Mouse (Mus musculus) layer of hippocampus, postnatal 14 days (tissue): ENCODE measurements at regions not wholly inside any gene's neighbourhood (a gene's known extent, or its start where the extent isn't known, plus 50 kb on each side); places are given as distances from the start of the nearest gene placed in this dataset.
"Not testable (repeated sequence)": the region's sequence is repeated elsewhere in the genome, so short reads cannot be mapped to it uniquely, and the experiment has no call there.

ENCODE experiments used
- DNase-seq, 2 experiments: peaks; one replicate each; pipeline ENCODE4 v3.0.0; 2021 to 2022; ENCODE audit warnings: low spot score in 2 of 2, mixed read lengths in 1 of 2

DNA sequence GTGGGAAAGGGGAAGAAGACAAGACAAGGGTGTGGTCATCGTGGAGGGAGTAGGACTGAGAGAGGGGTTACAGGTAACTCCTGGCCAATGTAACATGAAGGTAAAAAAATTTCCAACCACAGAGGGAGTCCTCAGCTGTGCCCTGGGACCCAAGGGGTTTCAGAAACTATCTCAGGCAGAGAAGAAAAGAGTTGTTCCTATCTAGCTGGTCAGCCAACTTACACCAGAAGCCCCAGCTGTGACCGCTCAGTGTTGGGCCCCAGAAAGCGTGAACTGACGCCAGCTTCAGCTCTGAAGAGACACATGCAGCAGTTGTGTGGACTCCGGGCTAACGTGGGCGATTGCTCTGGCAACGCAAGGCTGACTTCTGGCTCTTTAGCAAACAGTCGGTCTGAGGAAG lies 52.2 kb downstream of the Rhob start:
- DNase-seq, result no peak

DNA sequence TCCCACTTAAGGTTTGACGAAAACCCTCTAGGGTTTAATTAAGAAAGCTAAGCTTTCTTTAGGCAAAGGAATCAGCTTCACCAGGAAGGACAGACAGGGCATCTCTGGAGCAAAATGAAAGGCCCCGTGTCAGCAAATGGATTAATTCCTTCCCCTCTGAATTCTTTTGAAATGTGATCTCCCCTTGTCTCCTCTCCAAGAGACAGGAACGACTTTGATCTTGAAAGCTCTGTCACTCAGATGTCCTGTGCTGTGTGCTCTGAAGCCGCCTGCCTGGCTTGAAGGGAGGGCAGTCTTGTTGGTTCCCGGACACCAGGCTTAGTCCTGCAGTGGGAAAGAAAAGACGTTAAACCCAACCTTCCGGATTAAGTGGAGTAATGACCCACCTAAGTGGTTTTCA lies 52.8 kb downstream of the Rhob start:
- DNase-seq, result no peak

DNA sequence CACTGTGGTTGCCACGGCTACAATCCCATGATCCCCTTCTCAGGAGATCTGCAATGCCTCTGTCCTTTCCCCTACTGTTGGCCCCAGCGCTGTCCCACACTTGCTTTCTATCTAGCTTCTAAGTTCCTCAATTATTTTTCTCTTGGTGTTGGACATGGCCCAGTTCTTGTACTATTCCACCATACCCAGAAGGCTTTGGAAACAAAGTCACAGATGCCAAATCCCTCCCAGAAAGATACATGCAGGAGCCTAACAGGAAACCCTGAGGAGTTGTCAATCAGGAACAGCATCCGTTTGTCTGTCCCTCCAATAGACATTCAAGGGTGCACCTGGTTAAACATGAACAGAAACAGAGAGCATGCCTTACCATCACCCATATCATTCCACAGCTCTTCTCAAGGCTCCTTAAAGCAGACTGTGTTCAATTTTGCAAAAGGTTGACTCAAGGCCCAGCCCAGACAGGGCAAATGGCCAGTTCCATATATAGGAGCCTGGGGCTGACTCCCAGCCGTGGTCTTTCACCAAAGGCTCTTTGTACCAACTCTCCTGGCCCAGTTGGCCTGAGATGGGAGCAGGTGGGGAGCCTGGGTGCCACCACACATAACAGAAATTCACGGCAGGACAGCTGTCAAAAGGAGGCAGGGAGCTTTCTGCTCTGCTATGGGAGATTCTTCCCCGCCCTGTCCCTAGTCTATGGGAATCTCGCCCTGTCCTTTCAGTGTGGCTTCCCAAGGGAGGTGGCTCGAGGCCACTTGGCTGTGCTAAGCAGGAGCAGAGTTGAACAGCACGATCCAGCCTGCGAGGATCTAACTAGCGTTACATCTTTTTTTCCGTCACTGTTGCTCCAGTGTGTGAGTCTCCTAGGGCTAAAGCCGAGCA lies 54.6 kb downstream of the Rhob start:
- DNase-seq, result no peak

DNA sequence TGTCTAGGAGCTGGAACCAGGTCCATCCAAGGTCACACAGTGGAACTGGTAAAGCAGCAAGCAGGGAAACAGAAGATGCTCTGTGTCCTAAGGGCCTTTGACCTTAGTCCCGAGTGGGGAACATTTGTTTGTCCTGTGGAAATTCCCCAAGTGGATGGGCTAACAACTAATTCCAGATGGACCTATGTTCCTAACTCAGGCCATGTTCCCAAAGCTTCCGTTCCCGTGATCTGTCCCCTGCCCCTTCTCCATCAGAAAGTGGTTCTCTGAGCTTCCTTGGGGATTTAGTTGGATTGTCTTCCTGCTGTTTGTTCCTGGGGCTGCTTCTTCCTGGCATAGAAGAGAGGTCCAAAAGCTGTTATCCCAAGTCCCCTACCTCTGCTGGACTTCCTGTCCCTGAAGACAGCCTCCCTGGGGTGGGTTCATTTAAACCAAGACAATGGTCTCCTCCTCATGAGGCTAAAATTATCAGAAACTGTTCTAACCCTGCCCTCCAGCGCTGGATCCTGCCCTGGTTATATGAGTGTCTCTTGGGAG lies 55.8 kb downstream of the Rhob start:
- DNase-seq, result no peak

DNA sequence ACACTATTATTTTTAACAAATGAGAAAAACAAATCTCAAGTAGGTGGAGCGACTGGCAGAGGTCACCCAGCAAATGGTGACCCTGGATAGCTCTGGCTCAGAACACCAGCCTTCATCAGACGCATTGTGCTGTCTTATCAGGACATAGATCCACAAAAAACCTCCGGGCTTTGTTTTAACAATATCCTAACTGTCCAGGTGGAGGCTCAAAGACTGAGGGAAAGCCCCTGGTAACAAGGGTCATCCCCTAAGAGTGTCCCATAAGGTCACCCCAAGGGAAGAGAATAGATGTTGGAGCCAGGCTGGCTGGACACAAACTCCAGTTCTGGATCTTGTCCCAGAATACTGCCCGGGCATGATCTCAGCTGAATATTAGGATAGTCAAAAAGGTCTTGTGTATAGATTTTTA lies 56.6 kb downstream of the Rhob start:
- DNase-seq, result no peak

DNA sequence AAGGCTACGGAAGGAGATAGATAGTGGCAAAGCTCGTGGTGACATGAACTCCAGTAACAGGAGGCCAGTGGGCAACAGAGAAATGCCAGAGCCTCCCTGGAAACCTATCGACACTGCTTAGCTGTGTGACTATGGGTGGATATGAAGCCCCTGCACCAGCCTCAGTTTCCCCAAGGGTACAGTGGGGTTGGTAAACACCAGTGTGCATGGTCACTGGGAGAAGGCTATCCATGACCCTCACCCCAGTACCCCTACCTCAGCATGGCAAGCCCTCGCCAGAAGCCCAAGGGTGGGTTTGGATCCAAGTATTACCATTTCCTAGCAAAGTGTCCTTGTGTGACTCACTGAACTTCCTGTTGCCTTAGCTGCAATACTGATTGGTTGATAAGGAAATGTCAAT lies 58.5 kb downstream of the Rhob start:
- DNase-seq, result no peak

DNA sequence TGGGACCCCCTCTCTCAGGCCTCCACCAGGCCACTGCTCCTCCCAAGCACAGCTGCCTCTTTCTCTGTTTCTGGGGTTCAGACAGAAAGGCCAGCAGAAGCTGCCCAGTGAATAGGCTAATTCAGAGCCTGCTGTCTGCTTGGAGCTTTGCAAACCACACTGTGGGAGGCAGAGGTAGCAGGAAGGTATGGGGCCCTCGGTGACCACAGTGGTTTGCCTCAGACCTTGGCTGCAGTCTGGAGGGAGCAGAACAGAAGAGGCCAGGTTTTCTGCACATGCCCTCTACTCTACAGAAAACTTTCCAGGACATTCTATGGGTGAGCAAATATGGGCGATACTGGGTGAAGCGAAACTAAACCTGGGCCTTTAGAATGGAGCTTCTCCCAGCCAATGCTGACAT lies 59.4 kb downstream of the Rhob start:
- no peak for DNase-seq

DNA sequence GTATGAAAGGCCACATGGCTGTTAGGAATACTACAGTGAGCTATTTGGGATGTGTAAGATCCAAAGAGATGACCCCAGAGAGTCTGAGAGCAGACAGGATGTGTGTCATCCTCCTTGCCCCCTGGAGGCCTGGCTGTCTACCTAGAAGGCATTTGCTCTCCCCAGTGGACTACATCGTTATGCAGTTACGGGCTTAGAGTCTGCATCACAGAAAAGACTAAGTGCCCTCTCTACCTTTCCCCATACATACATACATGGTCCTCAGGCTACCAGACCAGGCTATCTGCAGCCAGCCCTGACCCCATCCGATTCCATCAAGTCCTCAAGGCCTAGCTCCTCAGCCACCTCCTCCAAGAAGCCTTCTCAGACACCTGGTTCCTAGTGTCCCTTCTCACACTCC lies 59.9 kb downstream of the Rhob start:
- DNase-seq, result no peak

DNA sequence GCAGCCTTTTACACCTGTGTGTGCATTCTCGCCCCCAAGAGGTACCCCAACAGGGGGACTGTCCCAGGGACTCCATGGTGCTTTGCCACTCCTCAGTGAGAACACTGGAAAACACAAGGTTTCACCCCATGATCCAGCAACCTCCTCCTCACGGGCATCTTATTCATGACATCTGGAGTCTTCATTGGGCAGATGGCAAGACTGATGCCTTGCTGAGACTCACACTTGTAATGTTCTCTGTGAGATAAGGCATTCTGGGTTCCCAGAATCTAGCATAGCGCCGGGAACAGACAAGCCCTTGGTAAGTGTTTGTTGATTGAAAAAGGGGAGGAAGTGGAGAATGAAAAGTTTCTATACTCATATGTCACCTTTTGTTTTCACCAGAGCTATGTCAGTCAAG lies 60.3 kb downstream of the Rhob start:
- no peak for DNase-seq

DNA sequence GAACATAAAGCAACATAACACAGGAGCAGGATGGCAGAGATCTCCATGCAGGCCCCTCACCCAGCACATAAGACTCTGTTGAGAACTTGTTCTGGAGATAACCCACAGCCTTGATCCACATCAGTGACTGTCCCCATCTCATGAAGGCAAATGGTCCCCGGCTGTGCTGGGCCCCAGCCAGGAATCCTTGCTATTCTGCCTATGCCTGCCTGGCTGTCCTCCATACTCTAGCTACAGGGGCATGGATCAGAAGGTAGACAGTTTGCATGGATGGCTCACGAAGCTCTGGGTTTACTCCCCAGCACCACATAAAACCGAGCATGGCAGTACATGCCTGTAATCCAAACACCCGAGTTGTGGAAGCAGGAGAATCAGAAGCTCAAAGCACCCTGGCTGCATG lies 61.2 kb downstream of the Rhob start:
- no peak for DNase-seq

DNA sequence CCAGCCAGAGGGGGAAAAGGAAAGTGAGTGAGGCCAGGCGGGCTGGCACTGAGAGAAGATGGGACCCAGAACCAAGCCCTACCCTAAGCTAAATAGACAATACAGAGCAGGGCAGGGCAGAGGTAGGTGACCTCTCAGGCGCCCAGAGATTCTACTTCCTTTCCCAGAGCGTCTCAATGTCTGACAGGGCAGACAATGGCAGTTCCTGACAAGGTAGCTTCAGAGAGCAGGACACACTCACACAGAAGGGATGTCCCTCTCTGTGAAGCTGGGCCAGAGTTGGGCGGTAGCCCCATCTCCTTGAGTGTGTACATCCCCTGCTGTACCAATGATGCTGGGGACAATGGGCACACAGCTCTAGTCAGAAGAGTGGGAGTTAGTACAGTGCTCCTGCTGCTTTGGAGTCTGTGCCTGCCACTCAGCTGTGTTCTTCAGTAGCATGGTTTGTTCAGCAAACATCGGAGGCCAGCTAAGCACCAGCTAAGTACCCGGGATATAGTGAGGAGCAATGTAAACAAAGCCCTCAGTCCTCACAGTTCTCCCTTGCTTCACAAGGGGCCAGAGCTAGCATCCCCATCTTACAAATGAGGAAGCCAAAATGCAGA lies 62.7 kb downstream of the Rhob start:
- no peak for DNase-seq

DNA sequence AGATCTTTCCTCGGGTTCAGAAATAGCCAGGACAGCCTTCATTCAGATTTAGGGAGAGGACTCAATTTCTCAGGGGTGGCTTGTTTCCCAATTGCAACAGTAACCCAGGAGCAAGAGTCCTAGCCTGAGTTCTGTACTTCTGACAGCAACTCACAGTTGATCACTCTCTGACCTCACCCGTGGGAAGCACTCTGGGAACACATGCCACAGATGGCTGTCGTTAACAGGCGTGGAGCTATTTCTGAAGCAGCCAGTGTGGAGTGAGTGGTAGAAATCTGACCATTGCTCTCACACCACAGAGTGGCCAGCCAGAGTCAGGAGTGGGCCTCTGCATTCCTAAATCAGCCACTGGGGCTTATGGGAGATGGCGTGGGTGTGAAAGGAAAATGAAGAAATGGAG lies 63.3 kb downstream of the Rhob start:
- DNase-seq, result no peak

DNA sequence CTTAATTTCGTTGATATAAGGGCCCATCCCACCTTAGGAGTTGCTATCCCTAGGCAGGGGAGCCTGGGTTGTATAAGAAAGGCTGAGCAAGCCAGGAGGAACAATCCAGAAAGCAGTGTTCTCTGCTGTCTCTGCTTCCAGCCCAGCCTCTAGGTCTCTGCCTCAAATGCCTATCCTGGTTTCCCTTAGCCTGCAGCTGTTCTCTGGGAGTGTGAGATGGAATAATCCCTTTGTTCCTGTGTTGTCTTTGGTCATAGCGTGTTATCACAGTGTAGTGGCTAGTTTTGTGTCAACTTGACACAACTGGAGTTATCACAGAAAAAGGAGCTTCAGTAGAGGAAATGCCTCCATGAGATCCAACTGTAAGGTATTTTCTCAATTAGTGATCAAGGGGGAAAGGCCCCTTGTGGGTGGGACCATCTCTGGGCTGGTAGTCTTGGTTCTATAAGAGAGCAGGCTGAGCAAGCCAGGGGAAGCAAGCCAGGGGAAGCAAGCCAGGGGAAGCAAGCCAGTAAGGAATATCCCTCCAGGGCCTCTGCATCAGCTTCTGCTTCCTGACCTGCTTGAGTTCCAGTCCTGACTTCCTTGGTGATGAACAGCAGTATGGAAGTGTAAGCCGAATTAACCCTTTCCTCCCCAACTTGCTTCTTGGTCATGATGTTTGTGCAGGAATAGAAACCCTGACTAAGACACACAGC lies 64.0 kb downstream of the Rhob start:
- DNase-seq, result not testable (repeated sequence)

DNA sequence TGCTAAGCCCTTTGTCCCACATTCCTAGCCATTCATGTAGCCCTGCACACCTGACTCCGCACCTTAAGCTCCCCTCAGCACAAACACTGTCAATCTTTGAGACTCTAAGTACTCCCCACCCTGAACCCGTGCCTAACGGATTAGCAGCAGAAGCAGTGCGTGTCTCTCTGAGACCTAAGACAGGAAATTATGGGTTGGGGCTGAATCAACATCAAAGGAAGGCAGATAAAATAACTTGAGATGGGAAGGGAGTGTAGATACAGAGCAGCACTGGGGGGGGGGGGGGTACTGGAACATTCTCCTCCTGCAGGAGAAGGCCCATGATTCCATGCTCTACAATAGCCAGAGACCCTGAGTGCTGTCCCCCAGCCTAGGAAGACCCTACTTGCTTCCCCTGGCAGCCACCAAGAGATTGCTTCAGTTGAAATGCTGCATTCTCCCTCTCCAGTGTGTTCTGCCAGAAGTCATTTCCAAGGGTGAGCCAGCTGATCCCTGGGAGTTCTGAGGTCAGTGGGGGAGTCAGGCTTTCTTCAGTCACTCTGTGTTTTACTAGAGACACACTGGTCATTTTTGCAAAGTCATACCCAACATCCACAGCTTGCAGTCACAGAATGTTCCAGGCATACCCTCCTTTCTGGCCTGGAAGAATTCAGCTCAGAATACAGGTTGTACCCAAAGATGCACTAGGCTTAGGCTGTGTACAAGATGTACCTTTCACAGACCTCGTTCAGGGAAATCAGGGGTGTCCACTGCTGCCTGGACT lies 71.4 kb downstream of the Rhob start:
- DNase-seq, result no peak

DNA sequence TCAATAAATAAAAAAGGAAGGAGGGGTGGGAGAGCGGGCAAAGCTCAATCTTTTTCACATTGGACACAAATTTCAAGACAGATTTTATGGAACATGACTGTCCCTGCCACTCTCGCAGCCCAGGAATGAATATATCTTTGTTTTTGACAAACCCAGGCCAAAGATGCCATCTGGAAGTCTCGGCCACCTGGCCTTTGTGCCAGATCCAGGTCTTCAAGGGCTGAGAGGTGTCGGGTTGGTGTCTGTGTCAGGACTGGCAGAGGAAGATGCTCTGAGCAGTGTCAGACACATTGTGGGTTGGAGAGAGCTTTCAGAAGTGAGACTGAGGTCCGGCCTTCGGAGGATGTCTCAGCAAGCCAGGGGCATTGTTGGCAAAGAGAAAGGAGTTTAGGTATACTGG lies 75.3 kb downstream of the Rhob start:
- DNase-seq, result no peak

DNA sequence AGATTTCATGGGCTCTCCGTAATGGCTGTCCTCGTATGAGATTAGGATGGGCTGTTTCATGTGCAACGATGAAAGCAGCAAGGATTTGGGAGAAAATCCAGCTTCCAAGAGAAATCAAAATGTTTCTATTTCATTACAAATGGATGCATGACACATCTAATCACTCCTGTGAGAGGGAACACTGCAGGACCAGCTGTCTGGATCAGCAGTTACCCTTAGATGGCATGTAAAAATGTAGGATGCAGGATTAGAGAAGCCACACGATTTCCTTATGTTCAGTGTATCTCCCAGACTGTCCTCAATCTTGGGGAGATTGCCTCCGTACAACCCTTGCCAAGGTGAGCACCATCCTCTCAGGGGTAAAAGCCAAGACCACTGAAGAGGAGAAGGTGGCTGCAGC lies 77.1 kb downstream of the Rhob start:
- peak; percentile 38 to 47 for DNase-seq

DNA sequence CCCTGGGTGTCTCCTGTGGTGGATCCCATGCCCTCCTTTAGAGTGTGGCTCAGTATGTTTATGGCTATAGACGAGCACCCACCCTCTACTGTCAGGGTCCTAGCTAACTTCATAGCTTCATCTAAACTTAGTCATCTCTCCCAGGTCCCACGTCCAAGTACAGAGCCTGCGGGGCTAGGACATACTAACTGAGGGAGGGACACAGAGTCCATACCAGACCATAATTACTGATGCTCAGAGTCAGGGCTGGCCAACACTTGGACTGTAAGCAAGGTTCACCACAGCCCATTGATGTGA lies 78.6 kb downstream of the Rhob start:
- DNase-seq, result no peak

DNA sequence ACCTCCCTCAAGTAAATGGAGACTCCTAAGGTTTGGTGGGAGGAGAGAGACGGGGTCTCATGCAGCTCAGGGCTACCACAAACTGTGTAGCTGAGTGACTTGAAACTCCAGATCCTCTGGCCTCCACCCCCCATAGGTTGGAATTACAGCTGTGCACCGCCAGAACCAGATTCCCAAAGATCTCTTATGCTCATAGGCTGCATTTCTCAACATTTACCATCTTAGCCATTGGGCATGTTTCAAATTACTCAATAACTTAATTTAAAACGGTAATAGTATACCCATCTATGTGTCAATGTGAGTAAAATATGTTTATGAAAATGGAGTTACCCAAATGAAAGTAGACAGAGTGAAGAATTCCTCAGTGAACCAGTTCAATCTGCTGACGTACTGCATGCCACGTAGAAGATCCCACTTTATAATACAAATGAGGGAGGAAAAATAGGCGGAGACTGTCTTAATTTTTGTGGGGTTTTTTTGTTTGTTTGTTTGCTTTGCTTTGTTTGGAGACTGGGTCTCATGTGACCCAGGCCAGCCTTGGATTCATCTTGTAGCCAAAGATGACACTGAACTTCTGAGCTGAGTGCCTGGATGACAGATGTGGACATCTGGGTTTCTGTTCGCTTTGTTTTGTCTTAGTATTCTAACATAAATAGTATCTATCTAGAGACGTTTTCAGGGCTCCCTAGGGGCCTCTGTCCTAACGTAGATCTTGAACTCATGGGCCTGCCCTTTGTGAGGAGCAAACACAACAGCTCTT lies 79.1 kb downstream of the Rhob start:
- no peak for DNase-seq

DNA sequence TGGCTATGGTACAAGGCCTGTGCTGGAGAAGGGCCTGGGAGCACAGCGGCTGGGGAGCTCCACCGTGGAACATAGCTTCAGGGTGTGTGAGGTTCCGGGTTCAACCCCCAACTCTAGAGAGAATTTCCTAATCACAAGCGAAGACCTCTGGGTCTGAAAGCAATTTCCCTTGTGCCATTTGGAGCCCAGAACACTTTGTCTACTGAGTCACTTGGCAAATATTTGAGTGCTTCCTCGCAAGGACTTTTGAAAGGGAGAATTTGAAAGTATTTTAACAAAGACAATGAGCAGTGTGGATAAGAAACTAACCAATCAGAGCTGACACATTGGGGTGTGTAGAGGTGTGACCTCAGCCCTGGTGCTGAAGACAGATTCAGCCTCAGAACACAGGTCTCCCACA lies 80.9 kb downstream of the Rhob start:
- DNase-seq, result no peak

DNA sequence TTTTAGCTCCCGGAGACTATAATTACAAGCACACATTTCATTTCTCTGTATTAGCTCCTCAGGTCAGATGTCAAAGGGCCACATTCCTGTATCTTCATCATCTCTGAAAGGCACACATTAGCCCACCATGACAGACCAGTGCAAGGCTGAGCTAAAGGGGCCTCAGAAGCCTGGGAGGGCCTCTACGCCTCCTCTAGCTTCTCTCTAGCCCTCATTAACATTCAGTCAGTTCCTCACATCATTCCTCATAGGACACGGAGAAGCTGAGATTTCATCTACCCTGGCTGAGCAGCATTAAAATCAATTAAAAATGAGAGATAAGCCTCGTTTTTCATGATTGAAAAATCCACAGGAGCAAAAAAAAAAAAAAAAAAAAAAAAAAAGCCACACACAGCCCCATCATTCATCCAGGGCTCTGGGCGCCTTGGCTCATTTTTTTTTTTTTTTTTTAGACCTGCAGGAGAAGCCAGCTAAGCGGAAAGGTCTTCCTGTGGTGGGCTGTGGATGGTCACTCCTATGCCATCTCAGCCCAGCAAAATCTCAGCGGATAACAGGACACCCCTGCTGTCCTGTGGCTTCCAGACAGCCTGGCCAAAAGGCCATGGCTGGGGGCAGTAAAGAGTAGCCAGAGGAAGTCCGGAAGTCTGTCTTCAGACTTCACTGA lies 82.5 kb downstream of the Rhob start:
- no peak for DNase-seq
